Mouse (Mus musculus) myocyte (in vitro differentiated cells): Measurements from ENCODE around the gene Tectb.

ENCODE experiments used
- CEBPB ChIP-seq: IDR thresholded peaks from 2 replicates; pipeline ENCODE4 v1.6.1; 2011; ENCODE audit warnings: mild to moderate bottlenecking, moderate library complexity; ENCODE audit not compliant: poor library complexity, insufficient read depth, severe bottlenecking
- MAX ChIP-seq: IDR thresholded peaks from one replicate; pipeline ENCODE4 v1.6.1; 2011; ENCODE audit warnings: low read depth, mild to moderate bottlenecking, control low read depth
- MYOG ChIP-seq, 3 experiments: IDR thresholded peaks; one replicate each; pipeline ENCODE4 v1.6.1; 2011; ENCODE audit warnings: control low read depth in 2 of 3, low read depth in 2 of 3, mild to moderate bottlenecking in 2 of 3; ENCODE audit not compliant: insufficient read length in 2 of 3, control insufficient read depth in 1 of 3, insufficient read depth in 1 of 3
- POLR2A ChIP-seq: IDR thresholded peaks from one replicate; pipeline ENCODE4 v1.6.1; 2011; ENCODE audit warnings: low read depth, mild to moderate bottlenecking, control low read depth, moderate library complexity; ENCODE audit not compliant: insufficient read length
- USF1 ChIP-seq: IDR thresholded peaks from one replicate; pipeline ENCODE4 v1.6.1; 2011; ENCODE audit warnings: low read depth, mild to moderate bottlenecking, control low read depth, moderate library complexity

- TF ChIP-seq MYOG (IDR thresholded peaks at IDR 0.05; ENCODE audit: control insufficient read depth in 1 of 3, insufficient read depth in 1 of 3, insufficient read length in 2 of 3, low read depth in 2 of 3), result no peak
- no peak for TF ChIP-seq CEBPB
- TF ChIP-seq POLR2A, result no peak
- TF ChIP-seq USF1, result no peak
- no peak for TF ChIP-seq MAX
These were observed 11.9 kb downstream of the Tectb start for GRCm38 (mm10) chr19:55192254-55192945.
